8 mouse cellular contexts compared by ENCODE assay signal in genomic region chrX:74296538-74297448, GRCm38 (mm10). TPM values are rescaled to one million over a fixed set of nuclear protein-coding genes. Genes with fewer than 3 reads are reported as not detected.
DNase-seq lines count a peak whose midpoint lies in the region; ATAC-seq and TF ChIP-seq lines count a peak whose summit lies in the region.

TSS of gene Atp6ap1 (plus strand) at chrX:74297097.

- intact Hi-C loops in left cerebral cortex, adult 2 months (cut with DNase I) = loop anchor here (2.0 kb wide), 1 partner anchor 14 kb away; the partner anchor contains the start of gene Dnase1l1

- WGBS in hindbrain, embryonic 16.5 days = 16% methylated on average over 31 of the region's 37 CpGs

- TF ChIP-seq CTCF in left cerebral cortex, adult 2 months (IDR thresholded peaks at IDR 0.05) = no peak

- no peaks in the 10 kb centered on the region for H3K27me3 ChIP-seq in hindbrain, embryonic 16.5 days (replicated peaks; ENCODE audit: control insufficient read depth, insufficient read depth, low read length)

- peak within 1 kb of the TSS; percentile 83 for H3K27ac ChIP-seq in hindbrain, embryonic 16.5 days (ENCODE audit: low read depth, low read length)
- peak within 1 kb of the TSS; percentile 87 for H3K27ac ChIP-seq in left cerebral cortex, adult 2 months

- peak within 1 kb of the TSS; percentile 82 for H3K9ac ChIP-seq in hindbrain, embryonic 16.5 days (ENCODE audit: low read depth, low read length)

- H3K36me3 ChIP-seq in hindbrain, embryonic 16.5 days (ENCODE audit: control insufficient read depth, insufficient read depth, low read length) = peaks cover 8% of the 10 kb centered on the region

- DNase-seq in WW6 (ENCODE audit: low read depth, low spot score) = peak; percentile 70
- DNase-seq in cerebellum, postnatal 4 days (ENCODE audit: low spot score in 2 of 2) = peak; percentile 78 to 91
- DNase-seq in gastrocnemius, adult 18-20 months (ENCODE audit: low spot score) = peak; percentile 96
- peak; percentile 88 to 91 for DNase-seq in left cerebral cortex, adult 2 months (ENCODE audit: extremely low spot score in 1 of 2, low spot score in 2 of 2)
- DNase-seq in right cerebral cortex, adult 2 months (ENCODE audit: low spot score in 2 of 2) = peak; percentile 91 to 94
- DNase-seq in urinary bladder, postnatal 14 days (ENCODE audit: low spot score) = peak; percentile 94

- peak; percentile 99 for ATAC-seq in hindbrain, embryonic 16.5 days
- ATAC-seq in megakaryocyte, adult 5-6 weeks (ENCODE audit: poor library complexity, severe bottlenecking) = peak; percentile 98

- H3K4me1 ChIP-seq in hindbrain, embryonic 16.5 days (ENCODE audit: control insufficient read depth, insufficient read depth, low read depth, low read length) = peaks cover 4% of the 10 kb centered on the region; the same call in 1 of the 2 replicates

- peak within 1 kb of the TSS; percentile 69 for H3K4me2 ChIP-seq in hindbrain, embryonic 16.5 days (ENCODE audit: low read length)

- H3K4me3 ChIP-seq in hindbrain, embryonic 16.5 days (ENCODE audit: low read length) = peak within 1 kb of the TSS; percentile 68
- H3K4me3 ChIP-seq in left cerebral cortex, adult 2 months = peak within 1 kb of the TSS; percentile 58

- H3K9me3 ChIP-seq in hindbrain, embryonic 16.5 days (ENCODE audit: control insufficient read depth, low read length) = no peaks in the 10 kb centered on the region

RNA-seq across cellular contexts. Expression of gene Atp6ap1, which starts in this region (rescaled TPM):
- total RNA-seq in gastrocnemius, adult 18-20 months (2021) = 10 to 100 TPM; 92.1 to 95.3 TPM
- polyA plus RNA-seq in hindbrain, embryonic 16.5 days (2015; fragmentation: Nextera tagmentation; extraction: Ambion mirVana) = 331 and 347 TPM in 2 replicates
- total RNA-seq in left cerebral cortex, adult 2 months (2021) = 100 to 1,000 TPM; 320 to 341 TPM
- total RNA-seq in megakaryocyte, adult 5-6 weeks (2015) = 229 and 231 TPM in 2 replicates
- 218 and 254 TPM in 2 replicates for total RNA-seq in megakaryocyte, adult 5-6 weeks (2017)

Comparison
In these comparisons a context has a peak if more than half of its experiments do, and no peak if none do; other contexts are left out.
1. Peak in every context shown above with its lines: DNase-seq, ATAC-seq, H3K4me3 ChIP-seq and H3K27ac ChIP-seq.